Mouse (Mus musculus) E14TG2a.4 (cell line): ENCODE data around the gene Ascc1.

Experiments used
- CTCF ChIP-seq: conservative IDR thresholded peaks from 2 replicates; pipeline ENCODE4 v1.5.1; 2014; ENCODE audit warnings: low read length
- NANOG ChIP-seq: IDR thresholded peaks from 2 replicates; pipeline ENCODE4 v1.6.1; 2014; ENCODE audit warnings: borderline replicate concordance, low read length, mixed read lengths
- POU5F1 ChIP-seq: IDR thresholded peaks from 2 replicates; pipeline ENCODE4 v1.6.1; 2014; ENCODE audit warnings: low read length, borderline replicate concordance

DNA sequence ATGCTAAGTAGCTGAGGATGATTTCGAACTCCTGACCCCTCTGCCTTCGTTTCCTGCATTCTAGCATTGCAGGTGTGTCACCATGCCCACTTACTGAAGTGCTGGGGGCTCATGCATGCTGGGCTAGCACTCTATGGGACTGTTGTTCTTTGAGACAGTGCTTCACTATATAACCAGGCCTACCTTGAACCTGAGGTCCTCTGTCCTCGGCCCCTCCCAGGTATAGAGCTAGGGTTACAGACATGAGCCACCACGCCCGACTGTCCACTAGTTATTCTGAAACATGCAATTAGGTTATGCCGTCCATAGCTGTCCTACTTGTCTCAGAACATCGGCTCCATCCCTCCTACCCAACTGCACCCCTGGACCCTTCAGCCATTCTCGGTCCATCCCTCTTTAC is 30.8 kb upstream of the Ascc1 start:
- TF ChIP-seq CTCF = no peak
- TF ChIP-seq POU5F1 = no peak
- no peak for TF ChIP-seq NANOG
